Mouse (Mus musculus) left cerebral cortex, postnatal 36 days (tissue): ENCODE measurements around the gene Spdye4c. TPM values are rescaled to one million over a fixed set of nuclear protein-coding genes. Genes with fewer than 3 reads are reported as not detected.

Experiments
- DNase-seq, 2 experiments: peaks; one replicate each; pipeline ENCODE4 v3.0.0; 2021 to 2022; ENCODE audit warnings: low spot score in 2 of 2, mixed read lengths in 1 of 2
- intact Hi-C: fragments of 180-260 bp; cut with DNase I; formaldehyde crosslinking; loops from one replicate; pipeline ENCODE4 v1.15.1; 2025
- total RNA-seq, 2 experiments: library from RNA; stranded (reverse); gene quantifications; 2 replicates each; pipeline ENCODE4 v1.2.3; 2021

Gene Spdye4c
- not detected for total RNA-seq

DNA sequence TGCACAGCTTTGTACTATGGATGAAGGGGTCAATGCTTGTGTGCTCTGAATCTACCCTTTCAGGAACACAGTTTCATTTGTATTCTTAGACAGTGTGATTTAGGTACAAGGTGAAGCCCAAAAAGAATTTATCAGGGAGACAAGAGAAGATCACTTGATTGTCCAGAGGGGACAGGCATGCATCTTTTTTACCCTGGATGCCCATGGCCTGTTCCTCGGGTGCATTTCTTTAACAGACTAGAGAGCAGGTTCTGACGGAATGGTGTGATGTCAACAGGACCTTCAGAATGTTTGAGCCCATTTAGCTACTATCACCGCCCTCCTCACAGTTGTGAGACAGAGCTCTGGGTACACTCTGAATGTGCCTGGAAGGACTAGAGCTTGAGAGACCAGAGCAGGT lies at the start of gene Spdye4c:
Gene Spdye4c (plus strand): TSS at position 301 of the 400 bp plus-strand sequence.
- DNase-seq: no peak
- intact Hi-C loops: no loop called here

DNA sequence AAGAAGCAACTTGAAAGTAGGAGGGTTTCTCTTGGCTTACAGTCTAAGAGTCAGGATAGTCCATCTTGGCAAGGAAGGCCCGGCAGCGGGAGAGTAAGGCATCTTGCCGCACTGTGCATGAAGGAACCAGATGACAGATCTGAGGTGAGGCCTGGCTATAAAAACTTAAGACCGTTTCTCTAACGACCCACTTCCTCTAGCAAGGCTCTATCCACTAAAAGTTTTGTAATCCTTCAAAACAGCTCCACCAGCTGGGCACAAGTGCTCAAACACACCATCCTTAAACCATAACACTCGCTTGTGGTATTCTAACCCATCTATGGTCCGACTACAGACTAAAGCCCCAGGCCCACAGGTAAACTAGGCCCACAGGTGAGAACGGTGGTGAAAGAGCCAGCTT lies 47.5 kb upstream of the Spdye4c start:
- intact Hi-C loops: no loop called here
- DNase-seq: no peak

DNA sequence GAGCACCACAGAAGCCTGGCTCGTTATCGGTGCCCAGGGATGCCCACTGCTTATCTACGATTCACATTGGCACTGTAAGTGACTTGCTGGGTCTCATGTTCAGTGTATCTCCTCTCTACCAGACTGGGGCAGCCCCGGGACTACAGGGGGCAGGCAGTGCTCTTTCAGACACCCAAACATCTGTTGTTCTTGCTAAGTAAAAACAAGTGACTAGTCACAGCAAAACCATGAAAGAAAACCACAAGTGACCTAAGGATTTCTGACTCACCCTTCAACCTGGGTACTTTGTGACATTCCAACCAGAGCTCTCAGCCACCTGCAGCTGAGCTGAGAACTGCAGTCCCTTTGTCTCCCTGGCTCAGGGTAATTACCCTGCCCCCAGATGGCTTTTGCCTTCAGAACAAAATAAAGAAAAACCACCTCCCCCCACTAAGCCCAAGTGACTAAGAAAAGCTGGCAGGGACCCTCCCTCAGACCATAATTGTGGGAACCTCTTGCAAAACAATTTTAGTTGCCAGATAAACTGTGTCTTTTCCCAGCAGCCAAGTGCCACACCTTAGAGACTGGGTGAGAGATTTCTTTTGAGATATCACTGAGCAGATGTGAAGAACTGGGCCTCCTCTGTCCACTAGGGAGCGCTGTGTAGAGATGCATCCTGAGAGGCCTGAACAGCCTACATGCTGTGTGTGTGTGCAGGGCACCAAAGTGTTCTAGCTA lies 46.4 kb upstream of the Spdye4c start:
- DNase-seq: no peak
- intact Hi-C loops: no loop called here

DNA sequence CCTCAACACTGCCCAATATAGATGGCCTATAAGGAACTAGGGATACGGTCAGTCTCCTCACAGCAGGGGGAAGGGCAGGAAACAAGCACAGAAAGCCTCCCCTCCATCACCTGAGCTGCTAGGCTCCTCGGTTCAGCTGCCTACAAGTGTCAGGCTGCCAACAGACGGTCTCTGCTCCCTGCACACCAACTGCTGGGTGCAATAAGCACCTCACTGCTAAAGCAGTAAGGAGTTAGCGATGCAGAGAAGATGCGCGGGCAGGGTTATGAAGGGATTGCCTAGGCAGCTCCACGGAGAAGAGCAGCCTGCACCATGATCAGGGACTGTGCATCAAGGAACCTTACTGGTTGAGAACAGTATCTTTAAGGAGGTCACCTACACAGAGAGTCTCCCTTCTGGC lies 45.6 kb upstream of the Spdye4c start:
- DNase-seq: no peak
- intact Hi-C loops: no loop called here

DNA sequence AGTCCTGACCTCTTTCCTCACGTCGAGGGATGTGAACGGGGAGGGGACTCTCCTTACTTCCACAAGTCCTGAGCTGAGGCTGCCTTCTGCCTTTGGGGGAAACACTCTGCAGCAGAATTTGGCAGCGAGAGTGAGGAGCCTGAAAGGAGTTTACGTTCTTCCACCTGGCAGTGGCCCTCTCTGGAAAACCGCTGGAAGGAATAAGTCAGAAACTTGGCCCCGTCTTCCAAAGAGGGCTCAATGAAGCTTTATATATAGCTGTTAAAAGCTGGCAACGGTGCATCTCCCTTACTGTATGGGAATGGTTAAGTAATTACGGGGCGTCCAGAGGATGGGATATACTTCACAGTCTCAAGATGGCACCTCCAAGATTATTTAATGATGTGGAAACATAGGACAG lies 43.9 kb upstream of the Spdye4c start:
- intact Hi-C loops: no loop called here
- no peak for DNase-seq

DNA sequence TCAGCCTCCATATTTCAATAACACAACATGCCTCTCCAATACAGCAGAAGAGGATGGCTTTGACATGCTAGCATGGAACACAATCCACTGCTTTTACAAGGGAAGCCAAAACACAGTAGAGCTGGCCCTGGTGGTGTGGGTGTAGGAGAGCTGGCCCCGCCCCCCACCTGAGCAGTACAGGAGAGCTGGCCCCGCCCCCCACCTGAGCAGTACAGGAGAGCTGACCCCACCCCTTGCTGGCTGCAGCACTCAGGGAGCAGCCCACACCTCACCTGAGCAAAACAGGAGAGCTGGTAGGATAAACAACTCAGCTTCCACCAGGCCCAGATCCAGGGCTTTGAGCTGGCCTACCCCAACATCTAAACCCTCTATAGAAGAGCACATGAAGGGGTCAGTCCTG lies 42.7 kb upstream of the Spdye4c start:
- intact Hi-C loops: no loop called here
- no peak for DNase-seq

DNA sequence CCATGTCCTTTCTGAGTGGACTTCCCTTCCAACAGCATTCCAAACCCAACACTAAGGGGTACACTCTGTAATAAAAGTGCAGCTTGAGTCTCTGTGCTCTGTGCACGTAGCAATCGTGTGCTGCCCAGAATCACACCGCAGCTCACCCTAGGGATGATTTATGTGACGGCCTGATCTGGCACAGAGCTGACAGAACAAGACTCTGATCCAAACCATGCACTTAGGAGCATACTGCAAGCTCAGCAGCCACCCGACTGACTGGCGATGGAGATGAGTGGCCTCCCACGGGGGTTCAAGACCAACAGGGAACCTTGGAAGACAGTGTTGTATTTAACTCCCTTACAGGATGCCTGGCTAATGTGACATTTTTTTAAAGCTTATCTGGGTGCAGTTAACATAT lies 41.4 kb upstream of the Spdye4c start:
- intact Hi-C loops: no loop called here
- no peak for DNase-seq

DNA sequence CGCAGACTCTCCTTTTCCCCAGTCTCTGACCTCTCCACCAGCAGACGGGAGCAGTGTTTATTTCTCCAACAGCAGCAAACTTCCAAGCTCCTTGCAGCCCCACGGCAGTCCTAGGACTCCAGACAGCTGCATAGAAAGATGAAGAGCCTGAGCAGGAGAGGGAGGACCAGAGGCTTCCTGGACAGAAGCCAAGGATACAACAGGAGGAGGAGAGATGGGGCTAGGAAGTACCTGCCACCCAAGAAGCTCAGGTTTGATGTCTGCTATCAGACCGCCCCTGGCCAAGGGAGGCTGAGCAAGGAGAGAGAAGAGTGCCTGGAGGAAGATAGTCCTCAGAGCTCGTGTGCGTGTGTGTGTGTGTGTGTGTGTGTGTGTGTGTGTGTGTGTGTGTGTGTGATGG lies 41.0 kb upstream of the Spdye4c start:
- no peak for DNase-seq
- intact Hi-C loops: no loop called here

DNA sequence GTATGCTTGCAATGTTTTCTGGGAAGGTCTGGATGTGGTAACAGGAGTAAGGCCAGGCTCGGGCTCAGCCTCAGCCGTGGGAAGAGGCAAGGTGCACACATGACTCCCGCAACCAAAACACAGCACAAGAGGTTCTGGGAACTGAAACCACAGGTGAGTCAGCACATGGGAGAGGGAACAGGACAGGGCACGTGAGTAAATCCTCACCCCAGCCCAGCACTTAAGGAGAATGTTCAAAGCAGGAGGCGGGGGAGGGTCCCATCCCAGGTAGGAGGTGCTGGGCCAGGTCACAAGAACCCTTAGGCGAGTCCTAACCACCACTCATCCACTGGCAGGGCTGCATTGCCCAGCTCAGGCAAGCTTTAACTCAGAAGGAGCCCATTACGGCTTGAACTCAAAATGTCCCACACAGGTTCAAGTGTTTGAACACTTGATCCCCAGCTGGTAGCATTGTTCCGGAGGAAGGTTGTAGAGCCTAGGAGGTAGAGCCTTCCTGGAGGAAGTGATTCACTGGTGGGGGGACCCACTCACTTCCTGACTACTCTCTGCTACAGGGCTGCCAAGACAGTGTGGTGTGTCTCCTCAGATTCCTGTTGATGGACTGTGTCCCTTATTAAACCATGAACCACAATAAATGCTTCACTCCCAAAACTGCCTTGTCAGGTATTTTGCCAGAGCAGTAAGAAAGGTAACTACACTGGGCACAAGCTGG lies 38.8 kb upstream of the Spdye4c start:
- DNase-seq: no peak

DNA sequence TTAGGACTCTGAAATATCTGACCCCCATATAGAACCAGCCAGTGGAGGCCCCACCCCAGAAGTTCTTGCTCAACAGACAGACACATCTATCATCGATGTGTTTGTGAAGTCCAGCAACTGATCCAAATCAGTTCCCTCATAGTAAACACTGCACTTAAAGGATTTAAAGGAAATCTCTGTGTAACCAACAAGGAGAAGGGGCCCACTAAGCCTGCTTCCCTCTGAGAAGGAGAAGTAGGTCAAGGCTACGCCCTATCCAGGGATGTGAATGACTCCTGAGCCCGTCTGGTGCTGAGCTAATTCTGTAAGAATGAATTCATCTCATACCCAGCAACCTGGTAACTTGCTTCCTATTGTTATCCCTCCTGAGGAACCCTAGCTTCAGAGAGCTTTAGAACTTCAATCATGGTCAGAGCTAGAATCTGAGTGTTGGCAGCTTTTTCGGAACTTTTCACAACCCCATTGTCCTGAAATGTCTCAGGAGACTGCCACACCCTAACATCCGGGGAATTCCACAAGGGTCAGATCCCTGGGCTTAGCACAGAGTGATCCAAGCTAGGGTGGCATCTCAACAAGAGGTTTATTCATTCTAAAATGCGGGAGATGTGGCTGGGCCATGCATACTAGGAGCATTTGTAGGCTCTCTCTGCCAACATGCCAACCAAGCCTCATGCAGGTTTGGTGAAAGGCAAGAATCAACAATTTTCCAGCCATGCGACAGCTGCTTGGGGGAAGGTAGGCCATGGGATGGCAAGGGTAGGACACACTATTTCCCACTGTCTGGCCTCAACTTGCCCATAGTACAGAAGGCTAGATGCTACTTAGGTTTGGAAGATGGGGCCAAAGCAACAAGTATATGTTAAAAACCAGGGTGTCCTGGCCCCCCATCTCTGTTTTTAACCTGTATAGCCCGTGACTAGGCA lies 38.0 kb upstream of the Spdye4c start:
- intact Hi-C loops: no loop called here
- no peak for DNase-seq

More for the DNA sequence above, 38.8 kb upstream of the Spdye4c start:
- intact Hi-C loops: no loop called here

DNA sequence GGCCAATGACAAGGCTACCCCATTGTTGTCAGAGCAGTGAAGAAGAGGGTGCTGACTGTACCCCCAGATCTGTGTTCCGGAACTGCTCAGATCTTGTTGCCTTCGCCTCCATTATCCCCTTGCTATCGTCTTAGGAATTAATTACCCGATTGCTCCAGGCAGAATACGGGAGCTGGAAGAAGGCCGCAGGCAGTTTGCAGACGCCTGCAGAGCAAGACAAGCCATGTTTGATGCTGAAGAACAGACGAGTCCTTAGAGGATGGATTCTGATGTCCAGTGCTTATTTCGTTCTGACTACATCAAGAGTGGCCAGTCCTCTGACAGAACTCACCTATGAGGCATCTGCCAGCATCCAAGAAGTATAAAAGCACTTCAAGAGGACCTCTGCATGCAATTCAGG lies 35.9 kb upstream of the Spdye4c start:
- intact Hi-C loops: no loop called here
- no peak for DNase-seq

DNA sequence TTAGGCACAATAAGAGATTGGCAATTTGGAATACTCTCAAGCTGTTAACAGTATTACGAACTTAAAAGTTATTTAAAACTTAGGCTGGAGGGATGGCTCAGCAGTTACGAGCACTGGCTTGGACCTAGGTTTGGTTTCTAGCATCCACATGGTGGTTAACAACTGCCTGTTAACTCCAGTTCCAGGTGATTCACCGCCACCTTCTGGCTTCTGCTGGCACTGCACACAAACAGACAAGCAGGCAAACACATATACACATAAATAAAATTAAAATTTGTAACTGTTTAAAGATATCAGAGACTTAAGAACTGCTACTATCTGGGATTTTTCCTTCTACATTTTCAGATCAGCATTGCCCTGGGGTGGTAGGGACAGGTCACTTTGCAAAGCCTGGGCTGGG lies 26.8 kb upstream of the Spdye4c start:
- intact Hi-C loops: no loop called here
- DNase-seq: no peak

DNA sequence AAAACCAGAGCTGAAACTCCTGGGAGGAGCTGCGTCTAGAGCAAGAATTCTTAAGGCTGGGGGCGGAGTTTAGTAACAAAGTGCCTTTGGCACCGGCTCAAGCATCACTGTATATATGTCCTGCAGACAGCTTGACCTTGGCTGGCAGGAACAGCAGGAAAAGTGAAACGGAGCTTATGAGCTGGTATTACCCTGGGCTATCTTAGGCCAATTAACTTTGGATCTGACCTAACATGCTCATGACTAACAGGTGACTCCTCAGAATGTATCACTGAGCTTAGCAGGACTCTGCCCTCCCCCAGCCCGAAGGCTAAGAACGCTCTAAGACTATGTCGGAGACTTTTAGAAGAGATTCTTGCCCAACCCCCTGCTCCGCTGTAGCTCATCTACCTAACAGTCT lies 25.1 kb upstream of the Spdye4c start:
- intact Hi-C loops: no loop called here
- no peak for DNase-seq

DNA sequence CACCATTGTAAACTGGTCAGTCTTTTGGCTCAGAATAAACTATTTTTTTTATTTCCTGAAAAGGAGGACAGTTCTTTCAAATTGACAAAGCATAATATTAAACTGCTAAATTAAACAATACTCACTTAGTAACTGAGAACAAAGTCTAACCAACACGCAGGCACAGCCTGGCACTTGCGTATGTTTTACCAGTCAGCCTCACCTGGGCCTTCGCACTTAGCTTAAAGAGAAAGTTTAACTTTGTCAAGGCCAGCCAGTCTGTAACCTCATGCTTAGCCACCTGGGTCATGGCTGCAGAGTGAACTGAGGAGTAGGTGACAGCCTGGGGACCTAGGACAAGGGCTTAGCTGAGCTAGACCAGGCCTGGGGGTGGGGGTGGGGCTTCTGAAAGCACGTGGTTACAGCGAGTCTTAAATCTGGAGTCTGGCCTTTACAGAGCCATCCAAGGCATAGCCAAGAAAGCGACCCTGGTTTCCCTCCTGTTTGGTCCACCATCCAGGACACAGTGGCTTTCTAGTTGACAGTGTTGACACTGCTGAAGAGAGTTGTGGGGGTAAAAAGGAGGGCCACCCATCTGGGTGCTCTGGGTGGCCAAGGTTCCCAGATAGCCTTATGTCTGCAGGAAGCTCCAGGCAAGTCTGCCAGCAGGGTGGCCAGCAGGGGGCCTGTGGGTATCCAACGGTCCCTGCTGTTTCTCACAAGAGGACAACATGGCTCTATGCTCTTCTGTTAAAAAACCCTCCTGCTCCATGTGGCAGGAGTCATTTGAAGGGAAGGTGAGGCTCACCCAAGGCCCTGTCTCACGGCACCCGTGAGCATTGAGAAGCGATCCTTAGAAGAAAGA lies 24.5 kb upstream of the Spdye4c start:
- DNase-seq: no peak
- intact Hi-C loops: no loop called here

DNA sequence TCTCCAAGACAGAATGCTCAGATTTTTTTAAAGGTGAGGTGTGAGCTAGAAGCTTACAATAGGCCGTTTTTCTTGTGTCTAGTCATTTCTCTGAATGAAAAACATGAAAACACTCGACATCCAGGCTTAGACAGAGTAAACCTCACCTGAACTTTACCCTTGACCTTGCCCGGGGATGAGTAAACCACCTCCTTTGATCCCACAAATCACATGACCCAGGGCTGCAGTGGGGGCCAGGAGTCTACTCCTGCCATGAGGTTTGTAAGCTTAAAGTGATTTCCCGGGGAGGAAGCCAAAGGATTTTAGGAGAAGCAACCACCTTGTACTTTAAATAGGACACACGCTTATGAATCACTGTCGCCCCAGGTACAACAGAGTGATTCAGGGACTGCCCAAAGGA lies 23.0 kb upstream of the Spdye4c start:
- intact Hi-C loops: no loop called here
- DNase-seq: no peak

DNA sequence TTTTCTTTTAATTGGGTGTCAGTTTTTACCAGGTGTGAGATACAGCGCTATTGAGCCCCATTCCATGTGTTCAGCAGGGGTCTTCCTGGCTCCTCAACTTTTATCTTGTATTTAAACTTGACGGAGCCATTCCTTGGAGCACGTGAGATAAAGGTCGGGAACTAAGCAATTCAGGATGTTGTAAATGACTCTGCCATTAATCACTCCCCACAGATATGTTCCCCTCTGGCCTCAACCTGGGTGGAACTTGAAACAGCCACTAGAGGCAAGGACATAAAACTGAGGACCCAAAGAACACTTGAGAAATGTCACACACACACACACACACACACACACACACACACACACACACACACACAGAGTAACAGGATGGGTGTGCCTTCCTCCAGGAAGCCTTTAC lies 22.5 kb upstream of the Spdye4c start:
- DNase-seq: no peak
- intact Hi-C loops: no loop called here

DNA sequence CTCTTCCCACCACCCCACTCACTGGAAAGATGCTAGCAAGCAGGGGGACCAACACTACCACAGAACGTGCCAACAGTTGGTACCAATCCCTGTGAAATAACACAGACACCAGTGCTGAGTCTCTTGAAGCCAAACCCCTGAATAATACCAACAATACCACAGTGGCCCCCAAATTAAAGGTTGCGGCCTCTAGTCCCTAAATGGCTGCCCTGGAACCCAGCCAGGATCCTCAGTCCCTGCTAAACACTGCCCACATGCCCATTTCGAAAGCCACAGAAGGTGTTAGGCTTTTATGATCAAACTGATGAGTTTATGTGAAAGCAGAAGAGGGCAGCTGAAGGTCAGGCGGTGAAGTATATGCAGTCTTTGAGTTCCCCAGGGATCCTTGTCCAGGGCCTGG lies 20.0 kb upstream of the Spdye4c start:
- DNase-seq: no peak
- intact Hi-C loops: loop anchor here (5.0 kb wide), 3 partner anchors 159 to 449 kb away; no protein-coding TSS in a partner anchor

DNA sequence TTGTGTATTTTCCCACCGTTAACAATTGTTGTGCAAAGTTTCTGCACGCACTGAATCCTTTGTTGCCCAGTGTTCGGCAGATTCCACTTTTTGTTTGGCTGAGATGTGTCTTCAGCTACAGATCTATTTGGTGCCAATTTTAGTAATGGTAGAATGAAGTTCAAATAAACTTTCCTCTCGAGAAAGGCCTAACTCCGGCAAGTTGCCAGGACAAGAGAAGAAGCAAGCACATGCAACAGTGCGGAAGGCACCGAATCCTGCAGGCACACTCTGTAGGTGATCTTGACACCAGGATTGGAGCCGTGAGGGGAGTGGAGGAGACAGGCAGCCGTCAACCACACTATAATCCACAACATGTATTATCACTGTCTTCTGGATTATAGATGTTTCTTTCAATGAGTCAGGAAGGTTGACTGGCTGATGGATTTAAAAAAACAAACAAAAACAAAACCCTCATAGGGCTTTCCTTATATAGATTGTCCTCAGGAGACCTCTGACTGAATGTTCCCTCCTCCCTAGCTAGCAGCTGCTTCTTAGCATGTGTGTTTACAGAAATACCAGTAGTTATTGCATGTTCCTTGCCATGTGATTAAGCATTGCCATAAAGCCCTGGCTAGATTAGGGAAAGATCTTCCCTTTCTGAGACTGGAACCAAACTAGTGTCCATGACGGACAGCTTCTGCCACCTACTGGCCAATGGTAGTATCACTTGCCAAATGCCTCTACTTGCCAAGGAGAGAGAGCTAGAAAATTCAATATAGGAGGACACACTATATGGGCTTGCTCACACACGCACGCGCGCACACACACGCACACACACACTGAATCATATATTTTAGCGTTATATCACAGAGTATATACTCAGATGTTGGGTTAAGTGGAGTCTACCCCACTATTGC lies 18.0 kb upstream of the Spdye4c start:
- intact Hi-C loops: loop anchor here (1.0 to 5.0 kb wide), 4 partner anchors 161 to 684 kb away; no protein-coding TSS in a partner anchor
- DNase-seq: peak; percentile 69 to 82
